Mouse (Mus musculus) splenic B cell, adult 2 months (primary cell): Measurements from ENCODE around the gene Tagln2.

Source experiments
- DNase-seq: peaks from one replicate; pipeline ENCODE4 v3.0.0-alpha.2; 2011; ENCODE audit warnings: low read depth, low spot score
- H3K27me3 ChIP-seq: 2 replicates; pipeline ENCODE4 v1.6.1; 2012; ENCODE audit warnings: mild to moderate bottlenecking, low read length, moderate library complexity, mixed read lengths; ENCODE audit not compliant: control insufficient read depth, poor library complexity, insufficient read depth, severe bottlenecking
- H3K36me3 ChIP-seq: 2 replicates; pipeline ENCODE4 v1.6.1; 2012; ENCODE audit warnings: mild to moderate bottlenecking, low read length, moderate library complexity, mixed read lengths; ENCODE audit not compliant: control insufficient read depth, poor library complexity, insufficient read depth, severe bottlenecking

Gene Tagln2

DNA sequence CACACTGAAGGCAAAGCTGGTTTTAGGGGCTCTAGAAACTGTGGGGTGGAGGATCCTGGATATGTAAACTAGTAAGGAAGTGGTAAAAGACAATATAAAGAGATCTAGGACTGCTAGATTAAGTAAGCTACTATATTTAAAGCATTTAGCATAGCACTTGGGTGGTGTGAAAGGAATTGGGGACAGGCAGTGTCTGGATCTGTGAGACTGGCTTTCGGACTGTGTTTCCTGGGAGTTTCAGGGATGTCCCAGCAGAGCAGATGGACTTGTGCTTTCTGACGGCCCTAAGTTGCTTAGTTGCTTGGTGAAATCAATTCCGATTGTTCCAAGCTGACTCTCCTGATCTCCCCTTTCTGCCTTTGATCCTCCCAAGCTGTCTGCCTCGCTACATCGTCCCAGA, 13.2 kb upstream of the Tagln2 start:
- Histone ChIP-seq H3K27me3 (no peaks in the 10 kb centered on the region), H3K36me3 (no peaks in the 10 kb centered on the region)
- DNase-seq: no peak

GRCm38 (mm10) chr1:172487859-172488258, 12.0 kb upstream of the Tagln2 start:
- DNase-seq: no peak
- Histone ChIP-seq H3K36me3 (no peaks in the 10 kb centered on the region), H3K27me3 (no peaks in the 10 kb centered on the region)

GRCm38 (mm10) chr1:172488831-172489230, 11.0 kb upstream of the Tagln2 start:
- DNase-seq: no peak
- H3K27me3 ChIP-seq: no peaks in the 10 kb centered on the region
- no peaks in the 10 kb centered on the region for H3K36me3 ChIP-seq

DNA sequence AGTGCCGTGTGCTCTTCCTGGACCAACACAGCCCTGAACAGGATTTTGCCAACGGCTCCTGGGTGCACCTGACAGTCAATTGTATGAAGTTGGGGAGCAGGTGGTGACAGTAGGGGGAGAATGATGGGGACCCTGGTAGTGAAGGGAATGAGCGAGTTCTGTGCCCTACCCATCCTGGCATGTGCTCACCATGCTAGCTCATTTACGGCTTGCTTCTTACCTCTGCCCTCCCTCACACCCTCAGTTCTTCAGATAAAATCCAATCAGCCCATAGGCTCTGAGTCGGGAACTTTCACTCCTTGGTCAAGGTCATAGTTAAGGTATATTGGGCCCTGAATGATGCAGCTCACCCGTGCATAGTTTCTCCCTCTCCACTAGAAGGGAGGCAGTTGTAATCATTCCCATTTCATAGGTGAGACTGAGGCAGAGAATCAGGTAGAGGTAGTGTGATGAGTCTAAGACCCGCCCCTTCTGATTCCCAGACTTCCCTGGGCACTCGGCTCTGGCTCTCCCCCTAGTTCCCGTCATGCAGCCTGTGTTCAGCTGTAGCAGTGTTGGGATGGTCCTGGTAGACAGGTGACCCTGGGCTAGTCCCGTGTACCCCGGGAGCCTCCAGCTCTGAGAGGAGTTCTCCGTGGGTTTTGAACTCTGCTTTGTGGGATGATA, 10.1 kb upstream of the Tagln2 start:
- DNase-seq: no peak
- no peaks in the 10 kb centered on the region for H3K27me3 ChIP-seq
- no peaks in the 10 kb centered on the region for H3K36me3 ChIP-seq

GRCm38 (mm10) chr1:172490261-172490661, 9.6 kb upstream of the Tagln2 start:
- peak; percentile 82 for DNase-seq
- no peaks in the 10 kb centered on the region for H3K27me3 ChIP-seq

DNA sequence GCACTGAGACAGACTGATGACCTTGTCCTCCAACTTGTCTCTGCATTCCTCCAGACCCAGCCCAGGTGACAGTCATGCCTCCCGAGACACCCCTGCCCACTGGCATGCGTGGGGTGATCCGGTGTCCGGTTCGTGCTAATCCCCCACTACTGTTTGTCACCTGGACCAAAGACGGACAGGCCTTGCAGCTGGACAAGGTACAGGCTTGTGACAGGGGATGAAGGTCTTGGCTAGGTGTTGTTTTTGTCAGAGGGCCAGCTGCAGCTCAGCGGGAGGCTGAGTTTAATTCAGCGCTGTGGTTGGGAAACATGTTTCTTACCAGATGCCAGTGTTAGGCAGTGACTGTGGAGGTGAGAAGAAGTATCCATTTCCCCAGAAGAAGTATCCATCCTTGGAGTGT, 7.8 kb upstream of the Tagln2 start:
- Histone ChIP-seq H3K36me3 (no peaks in the 10 kb centered on the region), H3K27me3 (no peaks in the 10 kb centered on the region)
- no peak for DNase-seq

More at GRCm38 (mm10) chr1:172490261-172490661, 9.6 kb upstream of the Tagln2 start:
- no peaks in the 10 kb centered on the region for H3K36me3 ChIP-seq

DNA sequence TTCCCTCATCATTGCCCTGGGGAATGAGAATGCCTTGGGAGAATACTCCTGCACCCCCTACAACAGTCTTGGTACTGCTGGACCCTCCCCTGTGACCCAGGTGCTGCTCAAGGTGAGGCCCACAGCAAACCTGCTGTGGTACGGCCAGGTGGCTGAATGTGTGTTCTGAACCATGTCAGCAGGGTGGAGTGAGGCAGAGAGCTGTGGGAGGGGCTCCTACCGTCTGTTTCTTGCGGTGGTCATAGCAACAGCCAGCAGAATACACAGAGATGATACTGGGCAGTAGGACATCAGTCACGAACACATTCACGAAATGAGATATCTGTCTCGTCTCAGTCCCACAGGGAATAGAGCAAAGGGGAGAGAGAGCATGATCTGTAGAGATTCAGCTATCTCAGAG, 6.3 kb upstream of the Tagln2 start:
- H3K36me3 ChIP-seq: no peaks in the 10 kb centered on the region
- DNase-seq: peak; percentile 75
- H3K27me3 ChIP-seq: no peaks in the 10 kb centered on the region

DNA sequence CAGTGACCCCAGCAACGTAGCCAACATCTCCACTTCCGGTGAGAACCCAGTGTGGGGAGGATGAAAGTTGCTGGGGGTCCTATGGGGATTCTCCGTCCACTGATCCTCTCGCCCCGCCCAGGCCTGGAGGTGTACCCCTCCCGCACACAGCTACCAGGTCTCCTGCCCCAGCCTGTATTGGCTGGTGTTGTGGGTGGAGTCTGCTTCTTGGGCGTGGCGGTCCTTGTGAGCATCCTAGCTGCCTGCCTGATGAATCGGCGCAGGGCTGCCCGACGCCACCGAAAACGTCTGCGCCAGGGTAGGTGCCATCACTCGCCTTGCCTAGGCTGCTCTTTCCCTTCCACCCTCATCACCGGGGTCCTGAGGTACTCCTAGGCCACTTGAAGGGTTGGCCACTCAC, 3.8 kb upstream of the Tagln2 start:
- no peaks in the 10 kb centered on the region for H3K27me3 ChIP-seq
- DNase-seq: no peak
- no peaks in the 10 kb centered on the region for H3K36me3 ChIP-seq

- H3K36me3 ChIP-seq: no peaks in the 10 kb centered on the region
- no peaks in the 10 kb centered on the region for H3K27me3 ChIP-seq
- DNase-seq: no peak
Observed at GRCm38 (mm10) chr1:172497428-172497827, 2.4 kb upstream of the Tagln2 start.

- Histone ChIP-seq H3K27me3 (no peaks in the 10 kb centered on the region), H3K36me3 (no peaks in the 10 kb centered on the region; the same call in 1 of the 2 replicates)
- DNase-seq: peak; percentile 69
Observed at GRCm38 (mm10) chr1:172500451-172501370, 864 bp downstream of the Tagln2 start.

DNA sequence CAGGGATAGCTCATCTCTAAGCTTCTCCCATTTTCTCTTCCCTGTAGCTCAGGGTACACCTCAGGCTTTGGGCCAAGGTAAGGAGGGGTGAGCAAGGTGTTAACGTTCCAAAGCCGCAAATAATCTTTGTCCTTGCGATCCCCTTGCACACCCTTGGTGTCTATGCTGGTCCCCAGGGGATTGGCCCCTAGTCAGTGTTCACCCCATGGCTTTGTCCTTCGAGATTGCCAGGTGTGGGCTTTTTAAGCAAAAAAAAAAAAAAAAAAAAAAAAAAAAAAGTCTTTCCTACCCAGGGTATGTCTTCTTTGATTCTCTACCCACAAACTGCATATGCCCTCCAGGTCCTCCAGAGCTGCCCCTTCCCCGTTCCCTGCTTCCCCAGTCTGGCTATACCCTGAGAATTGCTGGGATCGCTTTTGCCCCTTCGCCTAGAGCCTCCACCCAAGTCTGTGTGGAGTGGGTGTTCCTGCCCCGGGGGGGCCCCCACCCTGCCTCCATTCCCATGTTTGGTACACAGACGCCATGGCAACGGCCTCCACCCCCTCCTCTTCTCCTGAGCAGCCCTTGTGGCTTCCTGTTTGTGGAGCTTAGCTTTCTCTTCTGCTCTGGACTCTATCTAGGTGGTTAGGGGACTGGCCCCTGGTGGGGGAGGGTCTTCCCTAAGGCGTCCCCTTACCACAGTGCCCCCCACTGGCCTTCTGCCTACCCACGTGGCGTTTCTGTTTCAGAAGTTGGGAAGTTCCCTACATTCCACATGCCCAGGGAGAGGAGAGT, 1.7 kb downstream of the Tagln2 start:
- no peaks in the 10 kb centered on the region for H3K27me3 ChIP-seq
- DNase-seq: peak; percentile 74
- no peaks in the 10 kb centered on the region; the same call in 1 of the 2 replicates for H3K36me3 ChIP-seq

- Histone ChIP-seq H3K27me3 (no peaks in the 10 kb centered on the region), H3K36me3 (peaks cover 3% of the 10 kb centered on the region; the same call in 1 of the 2 replicates)
- no peak for DNase-seq
Observed at GRCm38 (mm10) chr1:172502145-172503110, 2.6 kb downstream of the Tagln2 start.

DNA sequence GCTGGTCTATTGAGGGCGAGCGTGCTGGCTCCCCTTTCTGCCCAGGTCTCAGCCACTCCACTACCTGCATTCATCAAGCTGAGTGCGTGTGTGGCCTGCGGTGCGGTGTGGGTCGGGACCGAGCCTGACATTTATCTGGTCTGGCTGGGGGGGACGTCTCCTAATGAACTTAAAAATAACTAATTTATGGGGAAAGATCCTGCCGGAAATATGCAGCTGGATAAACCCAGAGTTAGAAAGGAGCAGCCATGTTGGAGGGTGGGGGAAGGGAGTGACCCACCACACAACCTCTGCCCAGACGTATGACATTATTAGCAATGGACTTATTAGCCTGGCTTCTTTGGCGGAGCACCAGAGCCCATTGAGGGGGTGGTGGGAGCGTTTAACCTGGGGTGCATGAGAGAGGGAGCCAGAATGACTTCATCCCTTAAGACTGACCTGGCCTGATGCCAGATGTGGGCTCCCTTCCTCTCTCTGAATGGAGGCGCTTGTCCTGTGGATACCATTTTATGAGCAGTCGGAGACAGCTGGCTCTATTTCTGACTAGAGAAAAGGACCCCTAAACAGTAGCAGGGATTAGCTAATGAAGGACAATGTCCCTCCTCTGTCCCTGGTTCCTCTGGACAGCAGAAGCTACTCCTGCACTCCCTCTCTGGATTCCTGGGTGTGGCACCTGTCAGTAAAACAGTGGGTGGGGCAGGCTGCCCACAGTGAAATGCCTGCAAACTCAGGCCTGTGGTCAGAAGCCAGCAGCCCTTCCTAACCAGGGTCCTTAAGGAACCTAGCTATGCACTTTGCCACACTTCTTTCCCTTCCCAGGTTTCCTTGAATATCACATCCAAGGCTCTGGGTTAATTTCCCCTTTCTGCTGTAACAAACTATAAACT, 3.5 kb downstream of the Tagln2 start:
- no peaks in the 10 kb centered on the region for H3K27me3 ChIP-seq
- no peak for DNase-seq
- H3K36me3 ChIP-seq: peaks cover 3% of the 10 kb centered on the region; the same call in 1 of the 2 replicates
